Mouse (Mus musculus): ENCODE measurements at regions not wholly inside any gene's neighbourhood (a gene's known extent, or its start where the extent isn't known, plus 50 kb on each side); places are given as distances from the start of the nearest gene placed in this dataset.

DNA sequence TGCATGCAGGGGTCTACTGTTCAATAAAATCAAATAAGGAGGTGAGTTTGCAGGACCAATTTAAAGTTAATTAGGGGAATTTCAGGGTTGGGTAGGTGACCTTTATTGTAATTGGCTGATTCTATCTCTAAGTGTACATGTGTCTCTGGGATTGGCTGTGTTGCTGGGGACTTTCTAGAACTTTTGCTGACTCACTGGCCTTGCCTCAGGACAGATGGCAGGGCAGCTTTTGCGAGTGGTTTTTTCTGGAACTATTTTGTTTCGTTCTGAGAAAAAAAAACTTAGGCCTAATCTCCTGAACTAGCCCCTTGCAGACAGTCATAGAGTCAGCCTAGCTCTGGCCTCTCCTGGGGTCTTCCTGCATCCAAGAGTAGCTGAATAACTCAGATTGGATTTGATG is 249.3 kb upstream of the Mdga2 start:
- no peak for DNase-seq (ENCODE audit: low spot score in 2 of 2)

DNA sequence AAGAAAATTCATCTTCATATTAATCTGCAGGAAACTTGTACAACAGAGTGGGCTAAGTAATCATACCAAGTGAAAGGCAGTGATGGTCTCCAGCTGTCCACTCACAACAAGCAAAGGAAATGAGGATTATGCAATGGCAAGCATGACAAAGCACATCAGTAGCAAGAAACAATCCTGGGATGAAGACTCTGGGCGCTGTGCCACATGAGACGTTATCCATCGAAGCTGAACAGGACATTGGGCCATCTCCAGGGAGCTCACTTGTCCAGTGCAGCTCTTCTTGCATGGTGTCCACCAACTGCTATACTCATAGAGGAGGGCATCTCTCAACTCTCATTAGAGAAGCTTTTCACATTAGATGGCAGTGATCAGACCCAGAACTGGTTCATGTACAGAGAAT is 248.7 kb upstream of the Mdga2 start:
- no peak for DNase-seq (ENCODE audit: low spot score in 2 of 2)

DNA sequence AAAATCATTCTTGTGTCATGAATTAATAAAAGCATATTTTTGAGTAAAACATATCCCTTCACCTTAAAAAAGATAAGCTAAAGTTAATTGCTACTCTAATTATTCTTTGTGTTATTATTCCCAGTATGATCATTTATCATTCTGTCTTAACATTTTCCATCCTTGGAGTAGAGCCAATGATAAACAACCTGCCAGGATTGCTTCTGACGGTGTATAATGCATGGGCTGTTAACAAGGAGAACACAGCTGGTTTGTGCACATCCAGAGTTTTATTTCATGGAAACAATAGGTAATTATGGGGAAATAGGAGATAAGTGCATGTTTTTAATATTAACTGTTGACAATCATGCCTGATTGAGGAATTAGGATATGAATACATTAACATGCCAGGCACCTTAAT is 226.8 kb upstream of the Mdga2 start:
- DNase-seq (ENCODE audit: low spot score in 2 of 2) = no peak

DNA sequence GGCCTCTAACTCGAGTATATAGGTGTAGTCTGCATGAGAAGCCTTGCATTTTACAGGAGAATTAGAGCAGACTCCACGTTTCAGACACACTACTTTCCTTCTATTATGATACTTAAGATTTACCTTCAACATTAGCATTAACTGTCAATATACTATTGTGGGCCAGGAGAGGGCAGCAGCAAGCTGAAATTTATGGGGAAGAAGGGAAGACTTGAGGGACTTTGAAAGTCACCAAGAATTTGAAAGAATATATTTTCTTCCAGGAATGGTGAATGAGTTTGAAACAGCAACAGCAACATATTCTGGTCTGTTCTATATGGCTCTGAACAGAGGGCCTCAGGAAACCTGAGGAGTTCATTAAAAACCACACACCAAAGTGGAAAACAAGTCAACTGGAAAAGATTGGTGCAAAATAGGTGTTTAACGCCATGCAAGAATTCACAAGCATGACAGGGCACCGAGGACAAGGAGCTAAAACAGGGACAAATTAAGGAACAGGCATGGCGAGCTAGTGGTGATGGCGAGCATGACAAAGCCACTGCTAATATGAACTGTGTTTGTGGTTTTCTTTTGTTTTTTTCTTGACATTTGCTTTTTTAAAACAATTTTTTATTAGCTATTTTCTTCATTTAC is 208.1 kb upstream of the Mdga2 start:
- DNase-seq (ENCODE audit: low spot score in 2 of 2) = peak in 1 of 2 experiments; percentile 23

DNA sequence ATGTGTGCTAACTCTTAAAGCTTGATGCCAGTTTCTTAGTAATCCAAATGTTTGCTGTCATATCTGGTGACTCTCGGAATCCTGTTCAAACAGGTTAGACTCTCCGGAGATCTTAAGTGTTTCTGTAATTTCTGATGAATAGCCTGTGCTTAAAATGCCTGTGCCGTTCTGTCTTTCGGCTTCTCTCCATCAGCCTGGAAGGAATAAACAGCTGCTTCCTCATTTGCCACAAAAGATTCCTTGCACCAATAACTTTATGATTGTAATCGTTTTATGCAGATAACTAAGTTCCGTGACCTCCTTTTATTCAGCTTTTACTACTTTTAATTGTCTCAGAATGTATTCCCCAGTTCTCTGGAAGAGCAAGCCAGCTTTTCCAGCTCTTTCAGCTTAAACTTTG is 204.5 kb upstream of the Mdga2 start:
- DNase-seq (ENCODE audit: low spot score in 2 of 2) = no peak

DNA sequence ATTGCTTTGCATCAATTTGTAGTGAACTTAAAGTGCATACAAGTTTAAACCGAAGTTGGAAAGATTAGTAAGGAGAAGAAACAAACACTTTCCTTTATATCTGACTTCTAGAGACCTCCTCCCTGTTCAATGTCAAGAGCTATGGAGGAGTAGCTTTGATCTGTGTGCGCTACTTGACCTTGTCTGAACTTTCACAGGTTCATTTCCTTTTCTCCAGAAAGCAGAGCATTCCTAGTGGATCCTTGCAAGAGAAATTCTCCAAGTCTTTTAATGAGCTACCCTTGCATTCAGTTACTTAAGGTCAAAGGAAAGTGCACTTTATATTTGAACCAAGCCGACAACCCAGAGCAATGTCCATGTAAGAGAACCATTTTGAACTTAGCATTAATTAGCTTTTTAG is 177.2 kb upstream of the Mdga2 start:
- DNase-seq (ENCODE audit: low spot score in 2 of 2) = no peak

DNA sequence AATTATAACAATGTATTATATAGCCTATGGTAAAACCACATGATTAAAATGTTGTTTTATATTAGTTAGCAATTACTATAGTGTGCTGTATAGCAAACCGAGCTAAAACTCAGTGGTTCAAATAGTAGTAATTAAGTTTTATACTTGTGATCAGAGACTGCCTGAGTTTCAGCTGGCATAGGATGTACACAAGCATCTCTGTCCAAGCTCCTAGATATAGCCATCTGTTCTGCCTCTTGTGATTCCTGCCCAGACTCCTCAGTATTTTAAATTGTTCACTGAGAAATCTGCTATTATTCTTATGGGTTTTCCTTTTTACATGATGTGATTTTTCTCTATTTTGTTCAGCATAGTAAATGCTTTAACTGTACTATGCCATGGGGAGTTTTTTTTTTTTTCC is 152.2 kb upstream of the Mdga2 start:
- DNase-seq (ENCODE audit: low spot score in 2 of 2) = no peak

DNA sequence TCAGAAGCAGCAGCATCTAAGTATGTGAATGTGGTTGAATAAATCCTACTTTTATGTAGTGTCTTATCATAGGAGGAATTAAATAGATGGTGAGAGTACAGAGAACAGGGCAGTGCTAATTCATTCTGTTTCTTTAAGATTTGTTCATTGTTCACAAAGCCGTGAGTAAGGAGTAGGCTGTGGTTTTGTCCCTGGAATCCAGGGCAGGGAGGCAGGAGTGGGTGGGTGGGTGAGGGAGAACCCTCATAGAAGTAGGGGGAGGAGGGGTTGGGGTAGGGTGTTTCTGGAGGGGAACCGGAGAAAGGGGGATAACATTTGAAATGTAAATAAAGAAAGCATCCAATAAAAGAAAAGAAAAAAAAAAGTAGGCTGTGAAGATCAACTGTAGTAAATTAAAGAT is 126.2 kb upstream of the Mdga2 start:
- DNase-seq (ENCODE audit: low spot score in 2 of 2) = no peak

DNA sequence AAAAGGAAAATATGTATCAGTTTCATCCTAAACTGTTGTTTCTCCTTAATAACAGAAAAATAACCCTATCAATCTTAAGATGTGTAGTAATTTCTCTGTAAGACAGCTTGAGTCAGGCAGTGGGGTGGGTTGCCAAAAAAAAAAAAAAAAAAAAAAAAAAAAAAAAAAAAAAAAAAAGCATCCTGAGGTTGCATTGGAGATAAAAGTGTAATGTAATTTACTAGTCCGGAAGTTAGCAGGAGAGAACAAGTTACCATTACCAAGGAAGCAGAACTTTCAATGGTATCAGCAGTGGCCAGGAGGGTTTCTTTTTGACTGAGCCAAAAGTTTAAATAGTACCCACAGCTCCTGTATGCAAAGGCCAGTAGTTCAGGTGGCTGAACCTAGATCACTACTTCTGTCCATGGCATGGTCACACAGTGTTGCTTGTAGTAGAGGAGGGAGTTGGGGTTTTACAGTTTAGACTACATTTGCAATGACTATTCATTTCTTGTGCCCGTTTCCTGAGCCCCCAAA is 110.2 kb upstream of the Mdga2 start:
- no peak for DNase-seq (ENCODE audit: low spot score in 2 of 2)

DNA sequence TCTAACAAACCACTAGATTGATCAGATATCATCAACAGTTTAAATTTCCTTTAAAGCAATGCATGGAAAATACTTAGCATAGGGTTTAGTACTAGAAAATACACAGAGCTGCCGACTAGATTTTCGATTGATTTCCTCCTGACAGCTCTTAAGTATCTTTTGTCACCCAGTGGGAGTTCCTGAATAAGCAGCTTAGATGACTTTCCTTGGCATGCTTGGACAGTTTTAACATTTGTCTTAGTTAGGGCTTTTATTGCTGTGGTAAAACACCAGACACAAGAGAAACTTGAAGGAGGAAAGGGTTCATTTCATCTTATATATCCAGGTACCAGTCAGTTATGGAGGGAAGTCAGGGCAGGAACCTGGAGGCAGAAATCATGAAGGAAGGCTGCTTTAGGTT is 104.0 kb upstream of the Mdga2 start:
- no peak for DNase-seq (ENCODE audit: low spot score in 2 of 2)

DNA sequence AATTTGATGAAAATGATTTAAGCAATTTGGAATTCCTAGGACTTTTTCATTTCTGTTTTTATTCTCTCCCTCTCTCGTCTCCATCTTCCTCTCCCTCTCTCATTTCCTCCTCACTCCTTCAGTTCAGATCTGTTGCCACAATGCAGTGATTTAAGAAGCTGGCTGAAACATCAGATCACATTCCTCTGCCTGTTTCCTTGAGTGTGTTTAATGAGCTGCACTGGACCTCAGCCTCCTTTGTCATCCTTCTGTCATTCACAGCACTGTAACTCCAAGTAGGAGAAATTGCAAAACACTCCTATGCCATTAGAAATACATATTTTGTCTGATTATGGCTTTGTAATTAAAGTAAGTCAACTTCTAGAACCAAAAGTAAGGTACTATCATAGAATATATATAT is 103.5 kb upstream of the Mdga2 start:
- no peak for DNase-seq (ENCODE audit: low spot score in 2 of 2)

DNA sequence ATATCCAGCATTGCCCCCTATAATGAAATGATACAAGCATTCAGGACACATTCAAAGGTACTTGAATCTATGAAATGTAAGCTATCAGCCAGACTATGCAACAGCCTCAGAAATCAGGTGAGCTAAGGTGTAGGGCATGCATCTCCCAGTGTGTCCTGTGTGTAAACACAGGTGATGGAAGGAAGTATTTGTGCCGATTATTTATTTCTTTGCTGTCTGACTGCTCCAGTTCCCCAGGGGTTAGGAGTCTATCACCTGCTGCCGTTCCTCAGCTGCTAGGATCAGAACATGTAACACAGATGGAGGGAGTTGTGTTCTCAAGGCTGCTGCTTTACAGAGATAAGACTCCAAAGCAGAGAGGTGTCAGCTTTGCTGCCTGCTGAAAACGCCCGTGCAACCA is 103.0 kb upstream of the Mdga2 start:
- no peak for DNase-seq (ENCODE audit: low spot score in 2 of 2)

DNA sequence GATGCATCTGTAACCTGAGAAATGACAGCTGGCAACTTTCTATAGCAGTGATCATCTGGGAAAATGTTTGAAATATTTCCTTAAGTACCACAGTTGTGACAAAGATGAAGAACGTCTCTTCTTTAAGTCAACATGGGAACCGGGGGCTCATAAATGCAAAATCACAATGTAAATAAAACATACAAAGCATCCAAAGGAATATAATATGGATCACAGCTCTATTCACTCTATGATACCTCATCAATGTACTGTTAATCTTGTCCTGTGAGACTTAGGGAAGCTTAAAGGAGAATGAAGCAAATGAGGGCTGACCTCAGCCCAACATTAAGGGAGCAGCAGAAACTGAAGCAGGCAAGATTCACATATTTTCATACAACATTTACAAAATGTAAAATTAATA is 96.3 kb upstream of the Mdga2 start:
- no peak for DNase-seq (ENCODE audit: low spot score in 2 of 2)

DNA sequence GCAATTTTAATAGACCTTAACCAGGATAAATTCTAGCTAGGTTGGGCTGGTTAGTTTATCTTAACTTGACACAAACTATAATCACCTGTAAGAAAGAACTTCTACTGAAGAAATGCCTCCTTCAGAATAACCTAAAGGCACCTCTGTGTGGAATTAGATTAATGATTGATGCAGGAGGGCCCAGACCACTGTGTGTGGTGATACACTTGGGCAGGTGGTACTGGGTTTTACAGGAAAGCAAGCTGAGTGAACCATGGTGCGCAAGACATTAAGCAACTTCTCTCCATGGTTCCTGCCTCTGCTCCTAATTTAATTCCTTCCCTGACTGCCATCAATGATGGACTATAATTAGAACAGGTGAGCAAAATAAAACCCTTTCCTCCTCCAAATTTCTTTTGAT is 77.9 kb upstream of the Mdga2 start:
- no peak for DNase-seq (ENCODE audit: low spot score in 2 of 2)

DNA sequence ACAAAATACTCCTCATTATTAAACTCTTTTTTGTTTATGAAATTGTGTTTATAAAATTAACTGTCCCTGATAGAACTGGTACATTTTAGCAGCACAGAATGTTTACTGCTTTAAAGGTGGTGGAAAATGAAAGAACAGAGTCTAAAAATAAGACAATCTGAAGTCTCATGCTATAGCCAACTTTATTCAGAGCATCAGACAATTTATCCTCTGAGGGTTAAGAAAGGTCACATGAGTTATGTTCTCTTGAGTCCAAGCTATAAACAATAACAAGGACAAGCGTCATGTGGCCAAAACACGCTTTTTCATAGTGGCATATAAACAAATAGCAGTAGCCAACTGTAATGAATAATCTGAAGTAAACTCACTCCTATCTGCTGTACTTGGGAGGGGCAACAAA is 67.7 kb upstream of the Mdga2 start:
- DNase-seq (ENCODE audit: low spot score in 2 of 2) = no peak

DNA sequence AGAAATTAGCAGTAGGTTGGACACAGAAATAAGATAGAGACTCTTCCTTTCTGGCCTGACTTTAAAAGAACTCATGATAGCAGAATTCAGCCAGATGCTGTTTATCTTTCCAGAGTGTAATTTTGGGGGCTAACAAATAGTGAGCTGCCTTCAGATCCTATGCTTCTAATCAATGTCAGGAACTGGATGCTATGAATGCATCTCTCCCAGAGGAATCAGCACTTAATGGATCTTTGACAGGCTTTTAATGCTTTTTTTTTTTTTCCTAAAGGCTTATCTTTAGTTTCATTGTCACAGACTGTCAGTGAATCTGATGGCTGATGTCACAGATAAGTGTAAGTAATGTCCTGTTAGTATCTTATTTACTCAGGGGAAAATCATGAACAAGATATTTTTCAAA is 50.5 kb upstream of the Mdga2 start:
- no peak for DNase-seq (ENCODE audit: low spot score in 2 of 2)

DNA sequence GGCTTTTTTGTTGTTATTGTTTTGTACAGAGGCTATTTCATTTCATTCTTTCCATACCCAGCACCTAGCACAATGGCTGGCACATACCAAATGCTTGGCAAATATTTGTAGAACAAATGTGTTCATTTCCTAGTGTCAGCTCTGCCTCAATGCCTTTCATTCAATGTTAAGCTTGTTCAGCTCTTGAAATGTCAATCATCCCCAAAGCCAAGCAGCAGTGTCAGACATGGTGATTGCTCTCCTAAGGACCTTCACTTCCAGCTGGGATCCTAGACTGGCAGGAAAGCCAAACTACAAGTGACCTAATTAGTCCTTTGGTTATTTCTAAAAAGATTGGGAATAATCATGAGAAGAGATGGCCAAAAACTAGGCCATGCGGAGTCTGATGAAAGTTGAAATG is 50.0 kb upstream of the Mdga2 start:
- no peak for DNase-seq (ENCODE audit: low spot score in 2 of 2)

Data from frontal cortex, postnatal 25 days (tissue).